Mouse (Mus musculus) liver, embryonic 13.5 days (tissue): ENCODE measurements around the gene Sds. TPM values are rescaled to one million over a fixed set of nuclear protein-coding genes. Genes with fewer than 3 reads are reported as not detected.
"Not testable (repeated sequence)": the region's sequence is repeated elsewhere in the genome, so short reads cannot be mapped to it uniquely, and the experiment has no call there.

Source experiments
- ATAC-seq: fragments of 200-750 bp; cut with Nextera tagmentation; 2 replicates; pipeline ENCODE4 v1.8.0; 2017; ENCODE audit warnings: low read depth, mild to moderate bottlenecking, moderate number of reproducible peaks, moderate library complexity
- DNase-seq: peaks from one replicate; pipeline ENCODE4 v3.0.0; 2022
- H3K27ac ChIP-seq: fragments of 300-500 bp; sonication (generic); 2 replicates; pipeline ENCODE4 v1.5.1; 2015; ENCODE audit warnings: moderate library complexity, mild to moderate bottlenecking, inconsistent platforms
- H3K27me3 ChIP-seq: fragments of 300-500 bp; sonication (generic); 2 replicates; pipeline ENCODE4 v1.6.1; 2015; ENCODE audit warnings: mild to moderate bottlenecking, inconsistent platforms
- H3K36me3 ChIP-seq: fragments of 300-500 bp; sonication (generic); 2 replicates; pipeline ENCODE4 v1.6.1; 2015; ENCODE audit warnings: mild to moderate bottlenecking, inconsistent platforms
- H3K4me1 ChIP-seq: fragments of 300-500 bp; sonication (generic); replicated peaks from 2 replicates; pipeline ENCODE4 v1.6.1; 2015; ENCODE audit warnings: inconsistent platforms
- H3K4me2 ChIP-seq: fragments of 300-500 bp; sonication (generic); 2 replicates; pipeline ENCODE4 v1.6.1; 2015; ENCODE audit warnings: inconsistent platforms, mild to moderate bottlenecking, moderate library complexity
- H3K4me3 ChIP-seq: fragments of 300-500 bp; sonication (generic); replicated peaks from 2 replicates; pipeline ENCODE4 v1.5.1; 2015; ENCODE audit warnings: mild to moderate bottlenecking, inconsistent platforms
- H3K9ac ChIP-seq: fragments of 300-500 bp; sonication (generic); 2 replicates; pipeline ENCODE4 v1.6.1; 2015; ENCODE audit warnings: mild to moderate bottlenecking, inconsistent platforms
- H3K9me3 ChIP-seq: fragments of 300-500 bp; sonication (generic); replicated peaks from 2 replicates; pipeline ENCODE4 v1.6.1; 2016; ENCODE audit warnings: inconsistent platforms
- WGBS: fragments of 180-500 bp; shearing (Covaris S2); methylation state at CpG from one replicate; pipeline ENCODE4 v1.1.7; 2015; ENCODE audit not compliant: insufficient replicate concordance; 5-methylcytosine and 5-hydroxymethylcytosine counted together
- polyA plus RNA-seq: library from polyadenylated mRNA; unstranded; fragments of >200 nt; fragmentation: Nextera tagmentation; extraction: Ambion mirVana; gene quantifications from 2 replicates; pipeline ENCODE4 v1.2.1, GENCODE M21; 2015

Gene Sds
- polyA plus RNA-seq, 1 experiment from 2014 or later, result not detected

- Histone ChIP-seq H3K4me1 (no peaks in the 10 kb centered on the region), H3K9ac (no peak overlapping the region), H3K27me3 (no peaks in the 10 kb centered on the region), H3K27ac (no peak overlapping the region), H3K4me3 (no peak overlapping the region), H3K36me3 (peaks cover 18% of the 10 kb centered on the region), H3K4me2 (no peak overlapping the region), H3K9me3 (no peaks in the 10 kb centered on the region)
- no peak for ATAC-seq
- WGBS, result 85% methylated on average over 6 of the region's 6 CpGs
- DNase-seq, result no peak
Measured at GRCm38 (mm10) chr5:120493440-120493839, 17.1 kb downstream of the Sds start.

GRCm38 (mm10) chr5:120493873-120494395 lies 17.6 kb downstream of the Sds start:
- Histone ChIP-seq H3K4me3 (no peak overlapping the region), H3K4me2 (no peak overlapping the region), H3K4me1 (no peaks in the 10 kb centered on the region), H3K9me3 (no peaks in the 10 kb centered on the region), H3K36me3 (peaks cover 15% of the 10 kb centered on the region), H3K9ac (no peak overlapping the region), H3K27me3 (no peaks in the 10 kb centered on the region), H3K27ac (no peak overlapping the region)
- ATAC-seq, result no peak
- WGBS, result 86% methylated on average over 9 of the region's 9 CpGs
- DNase-seq, result no peak

- H3K4me1 ChIP-seq, result no peaks in the 10 kb centered on the region
- H3K9me3 ChIP-seq, result no peaks in the 10 kb centered on the region
- H3K27me3 ChIP-seq, result no peaks in the 10 kb centered on the region
- no peak overlapping the region for H3K9ac ChIP-seq
- 71% methylated on average over 10 of the region's 10 CpGs for WGBS
- no peak overlapping the region for H3K27ac ChIP-seq
- no peak overlapping the region for H3K4me3 ChIP-seq
- ATAC-seq, result no peak
- peaks cover 9% of the 10 kb centered on the region for H3K36me3 ChIP-seq
- H3K4me2 ChIP-seq, result no peak overlapping the region
- DNase-seq, result no peak
Measured at GRCm38 (mm10) chr5:120495064-120495702, 18.9 kb downstream of the Sds start.

- Histone ChIP-seq H3K9me3 (no peaks in the 10 kb centered on the region), H3K4me1 (no peaks in the 10 kb centered on the region), H3K36me3 (peaks cover 9% of the 10 kb centered on the region), H3K27ac (no peak overlapping the region), H3K27me3 (no peaks in the 10 kb centered on the region), H3K9ac (no peak overlapping the region), H3K4me3 (no peak overlapping the region), H3K4me2 (no peak overlapping the region)
- 80% methylated on average over 13 of the region's 13 CpGs for WGBS
- DNase-seq, result no peak
- ATAC-seq, result no peak
Measured at GRCm38 (mm10) chr5:120495703-120496226, 19.4 kb downstream of the Sds start.

- WGBS, result 73% methylated on average over 3 of the region's 3 CpGs
- DNase-seq (no peak), ATAC-seq (no peak)
Measured at GRCm38 (mm10) chr5:120497071-120497470, 20.7 kb downstream of the Sds start.

GRCm38 (mm10) chr5:120499202-120499601 lies 22.9 kb downstream of the Sds start:
- no peaks in the 10 kb centered on the region for H3K27me3 ChIP-seq
- peaks cover 18% of the 10 kb centered on the region for H3K4me1 ChIP-seq
- no peak overlapping the region for H3K4me3 ChIP-seq
- ATAC-seq (no peak), DNase-seq (no peak)
- H3K36me3 ChIP-seq, result peaks cover 3% of the 10 kb centered on the region; the same call in 1 of the 2 replicates
- no peak overlapping the region for H3K4me2 ChIP-seq
- 66% methylated on average over 4 of the region's 4 CpGs for WGBS
- H3K9ac ChIP-seq, result no peak overlapping the region
- H3K9me3 ChIP-seq, result no peaks in the 10 kb centered on the region
- H3K27ac ChIP-seq, result no peak overlapping the region

More at GRCm38 (mm10) chr5:120497071-120497470, 20.7 kb downstream of the Sds start:
- Histone ChIP-seq H3K27me3 (no peaks in the 10 kb centered on the region), H3K27ac (no peak overlapping the region), H3K4me2 (no peak overlapping the region), H3K9me3 (no peaks in the 10 kb centered on the region), H3K9ac (no peak overlapping the region), H3K4me3 (no peak overlapping the region), H3K4me1 (peaks cover 7% of the 10 kb centered on the region), H3K36me3 (peaks cover 9% of the 10 kb centered on the region)

GRCm38 (mm10) chr5:120500609-120501008 lies 24.3 kb downstream of the Sds start:
- ATAC-seq, result not testable (repeated sequence)
- 70% methylated on average over 9 of the region's 9 CpGs for WGBS

GRCm38 (mm10) chr5:120502147-120502621 lies 25.9 kb downstream of the Sds start:
- Histone ChIP-seq H3K9me3 (no peaks in the 10 kb centered on the region), H3K4me3 (peak overlapping the region; percentile 88), H3K9ac (peak overlapping the region; percentile 86), H3K36me3 (0 out of 2 replicates have a peak, but pooled peaks cover 3% of the 10 kb centered on the region), H3K27me3 (no peaks in the 10 kb centered on the region), H3K4me1 (peaks cover 29% of the 10 kb centered on the region), H3K27ac (no peak overlapping the region), H3K4me2 (peak overlapping the region; percentile 93)
- WGBS, result 57% methylated on average over 9 of the region's 9 CpGs
- ATAC-seq (no peak), DNase-seq (no peak)

More at GRCm38 (mm10) chr5:120500609-120501008, 24.3 kb downstream of the Sds start:
- H3K4me1 ChIP-seq, result peaks cover 26% of the 10 kb centered on the region
- H3K27ac ChIP-seq, H3K9me3 ChIP-seq, H3K36me3 ChIP-seq, DNase-seq, H3K4me2 ChIP-seq, H3K9ac ChIP-seq, H3K4me3 ChIP-seq, H3K27me3 ChIP-seq: not testable (repeated sequence)

- WGBS, result 11% methylated on average over 12 of the region's 12 CpGs
- peaks cover 29% of the 10 kb centered on the region for H3K4me1 ChIP-seq
- H3K9ac ChIP-seq, result peak overlapping the region; percentile 86
- H3K4me3 ChIP-seq, result peak overlapping the region; percentile 88
- 0 out of 2 replicates have a peak, but pooled peaks cover under 1% of the 10 kb centered on the region for H3K36me3 ChIP-seq
- no peaks in the 10 kb centered on the region for H3K27me3 ChIP-seq
- H3K27ac ChIP-seq, result no peak overlapping the region
- no peaks in the 10 kb centered on the region for H3K9me3 ChIP-seq
- ATAC-seq (no peak), DNase-seq (no peak)
- peak overlapping the region; percentile 93 for H3K4me2 ChIP-seq
Measured at GRCm38 (mm10) chr5:120502675-120503143, 26.4 kb downstream of the Sds start.

- ATAC-seq (peak; percentile 70), DNase-seq (peak; percentile 73)
- no peaks in the 10 kb centered on the region for H3K36me3 ChIP-seq
- H3K4me1 ChIP-seq, result peaks cover 29% of the 10 kb centered on the region
- H3K9me3 ChIP-seq, result no peaks in the 10 kb centered on the region
- 0 out of 2 replicates have a peak within 1 kb of the TSS, but pooled peaks have one; percentile 19 for H3K27ac ChIP-seq
- H3K9ac ChIP-seq, result peak within 1 kb of the TSS; percentile 86
- no peaks in the 10 kb centered on the region for H3K27me3 ChIP-seq
- H3K4me2 ChIP-seq, result peak within 1 kb of the TSS; percentile 93
- WGBS, result under 1% methylated on average over 55 of the region's 55 CpGs
- peak within 1 kb of the TSS; percentile 88 for H3K4me3 ChIP-seq
Measured at GRCm38 (mm10) chr5:120503144-120503795, 26.9 kb downstream of the Sds start, which contains the start of gene Plbd2. TSS of gene Plbd2 (minus strand) at chr5:120503625.

GRCm38 (mm10) chr5:120505368-120505767 lies 29.0 kb downstream of the Sds start:
- Histone ChIP-seq H3K4me2 (peak overlapping the region; percentile 32), H3K36me3 (no peaks in the 10 kb centered on the region), H3K9me3 (no peaks in the 10 kb centered on the region), H3K4me1 (peaks cover 31% of the 10 kb centered on the region), H3K4me3 (0 out of 2 replicates have a peak overlapping the region, but pooled peaks have one; percentile 14), H3K9ac (no peak overlapping the region; the same call in 1 of the 2 replicates), H3K27ac (no peak overlapping the region), H3K27me3 (no peaks in the 10 kb centered on the region)
- ATAC-seq, result peak; percentile 40; the same call in 1 of the 2 replicates
- DNase-seq, result peak; percentile 69
- 19% methylated on average over 16 of the region's 16 CpGs for WGBS
